Mouse (Mus musculus): Measurements from ENCODE around the gene 2810408A11Rik. TPM values are rescaled to one million over a fixed set of nuclear protein-coding genes. Genes with fewer than 3 reads are reported as not detected.
"Not testable (repeated sequence)": the region's sequence is repeated elsewhere in the genome, so short reads cannot be mapped to it uniquely, and the experiment has no call there.

2810408A11Rik gene
- polyA plus RNA-seq, 1 experiment from 2014 or later: 7.6 TPM

DNA sequence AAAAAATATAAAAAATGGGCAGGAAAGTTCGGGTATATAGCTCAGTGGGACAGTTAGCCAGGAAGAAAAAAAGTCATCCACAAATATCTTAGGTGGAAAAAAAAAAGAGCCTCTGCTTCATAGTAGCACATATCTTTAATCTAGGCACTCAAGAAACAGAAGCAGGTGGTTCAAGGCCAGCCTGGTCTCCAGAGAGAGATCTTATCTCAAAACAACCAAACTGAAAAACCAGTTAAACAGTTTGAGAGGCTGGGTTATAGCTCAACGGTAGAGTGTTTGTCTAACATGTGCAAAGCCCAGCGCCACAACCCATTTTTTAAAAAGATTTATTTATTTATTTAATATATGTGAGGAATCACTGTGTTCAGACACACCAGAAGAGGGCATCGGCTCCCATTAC is 32.3 kb upstream of the 2810408A11Rik start:
- no peak overlapping the region for H3K4me2 ChIP-seq (replicated peaks)
- H3K27me3 ChIP-seq (ENCODE audit: control insufficient read depth, insufficient read depth, low read length): peaks cover 27% of the 10 kb centered on the region
- no peak for ATAC-seq (ENCODE audit: low FRiP score)
- H3K9ac ChIP-seq: no peak overlapping the region
- H3K36me3 ChIP-seq (replicated peaks; ENCODE audit: control insufficient read depth, insufficient read depth): no peaks in the 10 kb centered on the region
- H3K4me1 ChIP-seq (replicated peaks; ENCODE audit: control insufficient read depth, insufficient read depth, low read length): no peaks in the 10 kb centered on the region; the same call in 1 of the 2 replicates
- no peak overlapping the region for H3K4me3 ChIP-seq (replicated peaks; ENCODE audit: low read length)
- H3K27ac ChIP-seq: no peak overlapping the region
- 79% methylated on average over 4 of the region's 4 CpGs for WGBS
- no peak for DNase-seq (ENCODE audit: low spot score)
- H3K9me3 ChIP-seq (ENCODE audit: control insufficient read depth, low read length): no peaks in the 10 kb centered on the region

DNA sequence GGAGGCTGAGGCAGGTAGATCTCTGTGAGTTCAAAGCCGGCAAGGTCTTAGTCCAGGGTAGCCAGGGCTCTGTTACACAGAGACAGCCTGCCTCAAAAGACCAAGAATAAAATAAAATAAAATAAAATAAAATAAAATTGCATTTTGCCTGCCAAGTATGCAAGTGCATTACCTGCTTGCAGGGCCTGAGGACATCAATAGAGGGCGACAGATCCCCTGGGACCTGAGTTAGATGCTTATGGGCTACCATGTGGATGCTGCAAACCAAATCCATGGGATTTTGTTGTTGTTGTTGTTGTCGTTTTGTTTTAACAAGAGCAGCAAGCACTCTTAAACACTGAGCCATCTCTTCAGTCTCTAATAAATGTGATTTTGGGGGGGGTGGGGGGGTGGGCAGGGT is 31.5 kb upstream of the 2810408A11Rik start:
- Histone ChIP-seq H3K4me2 (replicated peaks) (no peak overlapping the region), H3K9ac (no peak overlapping the region), H3K4me3 (replicated peaks; ENCODE audit: low read length) (no peak overlapping the region), H3K27me3 (ENCODE audit: control insufficient read depth, insufficient read depth, low read length) (peaks cover 19% of the 10 kb centered on the region), H3K27ac (no peak overlapping the region), H3K4me1 (replicated peaks; ENCODE audit: control insufficient read depth, insufficient read depth, low read length) (no peaks in the 10 kb centered on the region; the same call in 1 of the 2 replicates), H3K9me3 (ENCODE audit: control insufficient read depth, low read length) (no peaks in the 10 kb centered on the region), H3K36me3 (replicated peaks; ENCODE audit: control insufficient read depth, insufficient read depth) (no peaks in the 10 kb centered on the region)
- 27% methylated on average over 3 of the region's 3 CpGs for WGBS
- no peak for DNase-seq (ENCODE audit: low spot score)
- ATAC-seq (ENCODE audit: low FRiP score): no peak

- Histone ChIP-seq H3K4me2 (replicated peaks) (no peak overlapping the region), H3K9ac (no peak overlapping the region), H3K36me3 (replicated peaks; ENCODE audit: control insufficient read depth, insufficient read depth) (no peaks in the 10 kb centered on the region), H3K4me3 (replicated peaks; ENCODE audit: low read length) (no peak overlapping the region), H3K27me3 (ENCODE audit: control insufficient read depth, insufficient read depth, low read length) (peaks cover 14% of the 10 kb centered on the region; the same call in 1 of the 2 replicates), H3K4me1 (replicated peaks; ENCODE audit: control insufficient read depth, insufficient read depth, low read length) (no peaks in the 10 kb centered on the region; the same call in 1 of the 2 replicates), H3K9me3 (ENCODE audit: control insufficient read depth, low read length) (no peaks in the 10 kb centered on the region), H3K27ac (no peak overlapping the region)
- ATAC-seq (ENCODE audit: low FRiP score): no peak
- no peak for DNase-seq (ENCODE audit: low spot score)
- WGBS: 77% methylated on average over 8 of the region's 8 CpGs
Measured at GRCm38 (mm10) chr11:69931769-69932168, 31.0 kb upstream of the 2810408A11Rik start.

- WGBS: 68% methylated on average over 3 of the region's 3 CpGs
- DNase-seq (ENCODE audit: low spot score): no peak
- H3K27me3 ChIP-seq (ENCODE audit: control insufficient read depth, insufficient read depth, low read length): peaks cover 10% of the 10 kb centered on the region; the same call in 1 of the 2 replicates
- no peaks in the 10 kb centered on the region for H3K9me3 ChIP-seq (ENCODE audit: control insufficient read depth, low read length)
- no peaks in the 10 kb centered on the region; the same call in 1 of the 2 replicates for H3K4me1 ChIP-seq (replicated peaks; ENCODE audit: control insufficient read depth, insufficient read depth, low read length)
- H3K4me3 ChIP-seq (replicated peaks; ENCODE audit: low read length): no peak overlapping the region
- no peak overlapping the region for H3K27ac ChIP-seq
- no peak overlapping the region for H3K4me2 ChIP-seq (replicated peaks)
- H3K9ac ChIP-seq: no peak overlapping the region
- H3K36me3 ChIP-seq (replicated peaks; ENCODE audit: control insufficient read depth, insufficient read depth): no peaks in the 10 kb centered on the region
- no peak for ATAC-seq (ENCODE audit: low FRiP score)
Measured at GRCm38 (mm10) chr11:69930967-69931537, 30.3 kb upstream of the 2810408A11Rik start.

DNA sequence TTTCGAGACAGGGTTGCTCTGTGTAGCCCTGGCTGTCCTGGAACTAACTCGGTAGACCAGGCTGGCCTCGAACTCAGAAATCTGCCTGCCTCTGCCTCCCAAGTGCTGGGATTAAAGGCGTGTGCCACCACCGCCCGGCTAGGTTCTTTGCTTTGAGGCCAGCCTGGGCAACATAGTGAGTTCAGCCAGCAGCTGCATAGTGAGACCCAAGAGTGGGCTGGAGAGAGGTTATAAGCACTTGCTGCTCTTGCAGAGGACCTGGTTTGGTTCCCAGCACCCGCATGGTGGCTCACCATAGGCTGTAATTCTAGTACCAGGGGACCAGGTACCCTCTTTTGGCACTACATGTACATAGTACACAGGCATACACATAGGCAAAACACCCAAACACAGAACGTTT is 29.4 kb upstream of the 2810408A11Rik start:
- H3K27ac ChIP-seq; DNase-seq (ENCODE audit: low spot score); H3K9ac ChIP-seq; H3K4me2 ChIP-seq (replicated peaks); H3K4me1 ChIP-seq (replicated peaks; ENCODE audit: control insufficient read depth, insufficient read depth, low read length); H3K9me3 ChIP-seq (ENCODE audit: control insufficient read depth, low read length); H3K36me3 ChIP-seq (replicated peaks; ENCODE audit: control insufficient read depth, insufficient read depth); H3K27me3 ChIP-seq (ENCODE audit: control insufficient read depth, insufficient read depth, low read length); H3K4me3 ChIP-seq (replicated peaks; ENCODE audit: low read length); ATAC-seq (ENCODE audit: low FRiP score): not testable (repeated sequence)
- 89% methylated on average over 8 of the region's 8 CpGs for WGBS

DNA sequence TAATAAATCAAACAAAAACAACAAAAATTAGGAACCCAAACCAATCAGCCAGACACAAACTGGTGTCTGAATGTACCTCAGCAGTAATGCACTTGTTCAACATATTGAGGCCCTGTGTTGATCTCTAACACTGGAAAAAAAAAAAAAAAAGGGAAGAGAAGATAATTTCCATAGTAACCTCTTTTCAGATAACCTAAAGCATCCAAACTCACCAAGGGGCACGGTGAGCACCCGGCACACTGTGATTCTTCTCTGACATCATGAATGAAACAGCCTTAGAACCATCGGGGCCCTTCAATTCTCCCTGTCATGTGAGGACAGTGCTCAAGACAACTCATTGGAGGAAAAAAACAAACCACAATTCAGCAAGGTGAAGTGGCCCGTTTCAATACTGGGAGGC is 28.9 kb upstream of the 2810408A11Rik start:
- H3K4me2 ChIP-seq (replicated peaks): no peak overlapping the region
- DNase-seq (ENCODE audit: low spot score): no peak
- no peaks in the 10 kb centered on the region for H3K9me3 ChIP-seq (ENCODE audit: control insufficient read depth, low read length)
- no peak overlapping the region for H3K9ac ChIP-seq
- peaks cover 4% of the 10 kb centered on the region; the same call in 1 of the 2 replicates for H3K27me3 ChIP-seq (ENCODE audit: control insufficient read depth, insufficient read depth, low read length)
- no peaks in the 10 kb centered on the region for H3K36me3 ChIP-seq (replicated peaks; ENCODE audit: control insufficient read depth, insufficient read depth)
- H3K4me1 ChIP-seq (replicated peaks; ENCODE audit: control insufficient read depth, insufficient read depth, low read length): no peaks in the 10 kb centered on the region
- 83% methylated on average over 4 of the region's 4 CpGs for WGBS
- H3K27ac ChIP-seq: no peak overlapping the region
- no peak for ATAC-seq (ENCODE audit: low FRiP score)
- H3K4me3 ChIP-seq (replicated peaks; ENCODE audit: low read length): no peak overlapping the region

DNA sequence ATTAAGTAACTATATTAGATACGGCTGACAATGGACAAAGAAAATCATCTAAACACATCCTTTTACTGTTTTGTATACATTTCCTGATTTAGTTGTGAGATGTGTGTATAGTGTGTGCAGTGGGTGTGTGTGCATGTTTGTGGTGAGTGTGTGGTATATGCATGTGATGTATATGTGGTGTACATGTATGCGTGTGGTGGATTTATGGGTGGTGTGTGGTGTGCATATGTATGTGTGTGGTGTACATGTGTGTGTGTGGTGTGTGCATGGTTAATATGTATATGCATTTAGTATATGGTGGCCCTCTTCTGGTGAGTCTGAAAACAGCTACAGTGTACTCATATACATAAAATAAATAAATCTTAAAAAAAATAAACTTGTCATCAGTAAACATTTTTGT is 26.7 kb upstream of the 2810408A11Rik start:
- H3K27ac ChIP-seq: no peak overlapping the region
- H3K4me1 ChIP-seq (replicated peaks; ENCODE audit: control insufficient read depth, insufficient read depth, low read length): peaks cover 3% of the 10 kb centered on the region; the same call in 1 of the 2 replicates
- no peak overlapping the region for H3K9ac ChIP-seq
- H3K27me3 ChIP-seq (ENCODE audit: control insufficient read depth, insufficient read depth, low read length): no peaks in the 10 kb centered on the region
- H3K36me3 ChIP-seq (replicated peaks; ENCODE audit: control insufficient read depth, insufficient read depth): no peaks in the 10 kb centered on the region
- H3K4me2 ChIP-seq (replicated peaks): no peak overlapping the region
- WGBS: 96% methylated on average over 2 of the region's 2 CpGs
- no peaks in the 10 kb centered on the region for H3K9me3 ChIP-seq (ENCODE audit: control insufficient read depth, low read length)
- no peak overlapping the region for H3K4me3 ChIP-seq (replicated peaks; ENCODE audit: low read length)
- DNase-seq (ENCODE audit: low spot score) (no peak), ATAC-seq (ENCODE audit: low FRiP score) (no peak)

DNA sequence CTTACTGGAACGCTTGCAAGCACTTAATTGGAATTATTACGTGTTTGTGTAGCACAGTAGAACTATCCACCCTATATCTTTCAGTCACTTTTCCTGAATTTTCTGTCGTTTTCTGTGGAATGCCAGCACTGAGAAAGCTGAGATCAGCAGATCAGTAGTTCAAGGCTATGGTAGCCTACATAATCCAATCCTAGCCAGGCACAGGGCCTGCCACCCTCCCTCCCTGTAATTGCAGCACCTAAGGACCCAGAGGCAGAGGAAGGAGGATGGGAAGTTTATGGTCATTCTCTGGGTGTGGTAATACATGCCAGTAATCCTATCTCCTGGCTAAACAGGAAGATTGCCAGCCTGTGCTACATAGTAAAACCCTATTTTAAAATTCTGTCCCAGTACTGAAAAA is 22.0 kb upstream of the 2810408A11Rik start:
- Histone ChIP-seq H3K4me1 (replicated peaks; ENCODE audit: control insufficient read depth, insufficient read depth, low read length) (peaks cover 22% of the 10 kb centered on the region), H3K9me3 (ENCODE audit: control insufficient read depth, low read length) (no peaks in the 10 kb centered on the region), H3K36me3 (replicated peaks; ENCODE audit: control insufficient read depth, insufficient read depth) (peaks cover 16% of the 10 kb centered on the region), H3K4me3 (replicated peaks; ENCODE audit: low read length) (no peak overlapping the region), H3K27ac (no peak overlapping the region), H3K9ac (peak overlapping the region; percentile 62; the same call in 1 of the 2 replicates), H3K27me3 (ENCODE audit: control insufficient read depth, insufficient read depth, low read length) (no peaks in the 10 kb centered on the region), H3K4me2 (replicated peaks) (peak overlapping the region; percentile 68; the same call in 1 of the 2 replicates)
- 68% methylated on average over 3 of the region's 3 CpGs for WGBS
- ATAC-seq (ENCODE audit: low FRiP score): no peak
- no peak for DNase-seq (ENCODE audit: low spot score)

- Histone ChIP-seq H3K27ac (peak overlapping the region; percentile 92), H3K36me3 (replicated peaks; ENCODE audit: control insufficient read depth, insufficient read depth) (peaks cover 22% of the 10 kb centered on the region), H3K4me1 (replicated peaks; ENCODE audit: control insufficient read depth, insufficient read depth, low read length) (peaks cover 22% of the 10 kb centered on the region), H3K4me3 (replicated peaks; ENCODE audit: low read length) (peak overlapping the region; percentile 93), H3K9ac (peak overlapping the region; percentile 62), H3K9me3 (ENCODE audit: control insufficient read depth, low read length) (no peaks in the 10 kb centered on the region), H3K4me2 (replicated peaks) (peak overlapping the region; percentile 68), H3K27me3 (ENCODE audit: control insufficient read depth, insufficient read depth, low read length) (no peaks in the 10 kb centered on the region)
- DNase-seq (ENCODE audit: low spot score) (no peak), ATAC-seq (ENCODE audit: low FRiP score) (no peak)
- 4% methylated on average over 12 of the region's 12 CpGs for WGBS
Measured at GRCm38 (mm10) chr11:69922012-69922756, 21.4 kb upstream of the 2810408A11Rik start.

Data from hindbrain, embryonic 14.5 days (tissue).